Mouse (Mus musculus) left cerebral cortex, postnatal 25 days (tissue): ENCODE measurements around the gene Cbx1. TPM values are rescaled to one million over a fixed set of nuclear protein-coding genes. Genes with fewer than 3 reads are reported as not detected.
"Not testable (repeated sequence)": the region's sequence is repeated elsewhere in the genome, so short reads cannot be mapped to it uniquely, and the experiment has no call there.

Experiments used
- DNase-seq, 2 experiments: peaks; one replicate each; pipeline ENCODE4 v3.0.0; 2022; ENCODE audit warnings: low spot score in 2 of 2, mixed read lengths in 1 of 2
- intact Hi-C: fragments of 180-260 bp; cut with DNase I; formaldehyde crosslinking; loops from one replicate; pipeline ENCODE4 v1.15.1; 2025
- total RNA-seq, 2 experiments: library from RNA; stranded (reverse); gene quantifications; 2 replicates each; pipeline ENCODE4 v1.2.3; 2021

Cbx1 gene
- total RNA-seq, 2 experiments from 2014 or later = 47.0 to 47.7 TPM

GRCm38 (mm10) chr11:96771274-96771975 is 17.5 kb upstream of the Cbx1 start:
- intact Hi-C loops = loop anchor here (10.0 kb wide), 1 partner anchor 697 kb away; the partner anchor contains the start of gene Atp5g1
- no peak for DNase-seq

DNA sequence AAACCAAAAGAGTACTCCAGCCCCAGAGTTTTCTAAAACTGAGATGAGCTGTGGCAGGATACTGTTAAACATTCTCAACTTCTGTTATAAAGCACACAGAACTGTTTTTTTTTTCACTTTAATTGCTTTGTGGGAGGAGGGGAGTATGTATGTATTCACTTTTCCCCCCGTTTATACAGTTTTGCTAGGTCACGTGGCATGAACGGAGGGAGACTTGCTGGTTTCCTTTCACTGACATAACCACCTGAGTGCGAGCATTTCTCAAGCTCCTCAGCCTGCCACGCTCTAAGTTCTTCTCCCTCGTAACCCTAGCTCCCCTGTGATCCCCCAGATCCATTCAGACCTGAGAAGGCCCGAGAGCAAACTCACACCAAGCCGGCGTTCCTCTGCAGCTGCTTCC is 16.5 kb upstream of the Cbx1 start:
- intact Hi-C loops = loop anchor here (10.0 kb wide), 1 partner anchor 698 kb away; the partner anchor contains the start of gene Atp5g1
- DNase-seq = no peak

DNA sequence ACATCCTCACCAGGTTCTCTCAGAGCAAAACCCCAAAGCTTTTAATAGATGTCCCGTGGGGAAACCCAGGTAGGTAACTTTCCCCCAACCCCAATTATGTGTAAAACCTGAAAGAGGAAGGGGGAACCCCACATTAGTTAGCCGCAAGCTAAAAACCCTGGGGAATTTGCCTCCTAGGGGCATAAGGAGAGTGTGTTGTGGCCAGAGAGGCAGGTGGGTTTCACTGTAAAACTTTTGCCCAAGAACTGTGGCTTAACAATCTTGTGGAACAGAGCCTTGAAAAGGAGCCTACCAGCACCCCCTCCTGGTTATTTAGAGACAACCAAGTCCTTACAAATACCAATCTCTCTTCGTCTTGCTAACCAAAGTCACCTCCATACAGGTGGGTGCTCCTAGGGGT is 14.4 kb upstream of the Cbx1 start:
- DNase-seq = no peak
- intact Hi-C loops = loop anchor here (10.0 kb wide), 1 partner anchor 700 kb away; the partner anchor contains the start of gene Atp5g1

DNA sequence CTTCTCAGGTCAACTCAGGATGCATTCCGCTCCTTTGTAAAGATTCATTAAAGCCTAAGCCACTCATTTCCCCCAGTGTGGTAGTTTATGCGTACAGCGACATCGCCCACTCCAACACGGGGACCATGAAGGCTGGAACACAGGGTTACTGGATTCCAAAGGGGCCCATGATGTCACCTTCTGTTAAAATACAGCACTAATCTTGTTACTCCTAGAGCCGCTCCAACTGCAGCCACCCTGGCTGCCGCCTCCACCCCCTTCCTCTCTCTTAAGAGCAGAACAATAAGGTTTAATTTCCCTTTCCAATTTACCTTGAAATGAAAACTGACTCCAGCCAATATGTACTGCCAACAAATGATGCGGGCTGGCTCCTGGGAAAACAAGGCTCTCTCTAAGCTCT is 13.9 kb upstream of the Cbx1 start:
- no peak for DNase-seq
- intact Hi-C loops = loop anchor here (10.0 kb wide), 1 partner anchor 700 kb away; the partner anchor contains the start of gene Atp5g1

DNA sequence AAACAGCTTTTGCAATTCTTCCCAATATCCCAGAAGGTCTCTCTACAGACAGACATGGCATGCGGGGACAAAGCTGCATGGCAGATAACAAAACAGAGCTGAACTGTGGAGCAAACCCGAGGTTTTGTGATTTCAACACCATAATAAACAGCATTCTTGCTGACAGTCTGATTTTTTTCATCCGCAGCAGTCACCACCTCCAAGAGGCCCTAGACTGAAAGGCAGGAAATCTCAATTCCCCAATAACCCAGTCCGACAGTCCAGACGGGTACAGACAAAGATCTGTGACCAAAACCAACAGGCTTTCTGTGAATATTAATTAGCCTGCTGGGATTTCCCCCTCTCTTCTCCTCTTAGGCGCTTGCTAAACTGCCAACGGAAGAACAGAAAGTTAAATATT is 13.3 kb upstream of the Cbx1 start:
- DNase-seq = no peak
- intact Hi-C loops = loop anchor here (10.0 kb wide), 1 partner anchor 701 kb away; the partner anchor contains the start of gene Atp5g1

DNA sequence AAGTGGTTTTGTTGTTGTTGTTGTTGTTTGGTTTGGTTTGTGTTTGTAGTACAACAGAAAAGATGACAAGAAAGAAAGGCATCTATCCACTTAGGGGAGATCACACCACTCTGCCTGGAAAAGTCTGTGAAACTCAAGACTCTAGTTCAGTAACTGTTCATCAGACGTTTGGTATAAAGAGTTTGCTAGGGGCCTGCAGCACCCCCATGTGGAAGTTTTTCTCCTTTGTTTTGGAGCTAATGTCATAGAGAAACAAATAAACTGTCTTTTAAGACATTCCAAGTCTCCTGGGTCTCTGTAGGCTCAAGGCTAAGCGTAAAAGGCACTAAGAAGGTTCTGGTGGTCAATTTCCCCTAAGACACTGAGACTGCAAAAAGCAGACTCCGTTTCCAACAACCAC is 12.9 kb upstream of the Cbx1 start:
- DNase-seq = no peak
- intact Hi-C loops = loop anchor here (10.0 kb wide), 1 partner anchor 701 kb away; the partner anchor contains the start of gene Atp5g1

GRCm38 (mm10) chr11:96776968-96777962 is 11.7 kb upstream of the Cbx1 start, which contains the start of gene Snx11:
Gene Snx11, minus strand, starts transcription at chr11:96777559.
- peak; percentile 99 to 100 for DNase-seq
- intact Hi-C loops = loop anchor here (1.0 to 10.0 kb wide), 2 partner anchors 84 to 702 kb away; partner anchors contain the start of gene Atp5g1

- intact Hi-C loops = loop anchor here (10.0 kb wide), 1 partner anchor 703 kb away; the partner anchor contains the start of gene Atp5g1
- not testable (repeated sequence) for DNase-seq
These were observed 10.8 kb upstream of the Cbx1 start for GRCm38 (mm10) chr11:96778061-96778627.

DNA sequence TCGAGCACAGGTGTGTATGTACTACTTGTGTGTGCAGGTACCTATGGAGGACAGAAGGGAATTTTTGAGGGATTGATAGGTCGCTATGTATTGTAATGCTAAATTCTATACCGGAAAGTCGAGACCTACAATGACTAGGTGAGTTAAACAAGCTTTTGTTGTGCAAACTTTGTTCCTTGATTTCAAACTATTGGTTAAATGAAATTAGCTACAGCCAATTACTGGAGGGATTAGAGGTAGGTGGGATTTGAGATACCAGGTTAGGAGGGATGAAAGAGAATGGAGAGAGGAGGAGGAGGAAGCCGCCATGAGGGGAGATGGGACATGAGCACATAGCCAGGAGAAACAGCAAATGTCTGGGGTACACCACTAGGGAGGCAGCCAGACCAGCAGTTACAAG is 8.6 kb upstream of the Cbx1 start:
- intact Hi-C loops = no loop called here

GRCm38 (mm10) chr11:96781425-96781824 is 7.5 kb upstream of the Cbx1 start:
- intact Hi-C loops = no loop called here
- no peak for DNase-seq

More for the DNA sequence above, 8.6 kb upstream of the Cbx1 start:
- DNase-seq = no peak

- DNase-seq = peak in 1 of 2 experiments; percentile 42
These were observed 4.1 kb upstream of the Cbx1 start for GRCm38 (mm10) chr11:96784847-96785246.

GRCm38 (mm10) chr11:96786731-96787450 is 2.0 kb upstream of the Cbx1 start:
- DNase-seq = no peak
- intact Hi-C loops = loop anchor here (5.0 kb wide), 2 partner anchors 130 to 510 kb away; partner anchors contain the start of gene Cdk5rap3

More at GRCm38 (mm10) chr11:96784847-96785246, 4.1 kb upstream of the Cbx1 start:
- intact Hi-C loops = loop anchor here (5.0 kb wide), 2 partner anchors 132 to 508 kb away; partner anchors contain the start of gene Cdk5rap3

GRCm38 (mm10) chr11:96789990-96790389 is 1.1 kb downstream of the Cbx1 start:
- no peak for DNase-seq
- intact Hi-C loops = loop anchor here (2.0 to 5.0 kb wide), 3 partner anchors 71 to 513 kb away; partner anchors contain the start of gene Cdk5rap3

DNA sequence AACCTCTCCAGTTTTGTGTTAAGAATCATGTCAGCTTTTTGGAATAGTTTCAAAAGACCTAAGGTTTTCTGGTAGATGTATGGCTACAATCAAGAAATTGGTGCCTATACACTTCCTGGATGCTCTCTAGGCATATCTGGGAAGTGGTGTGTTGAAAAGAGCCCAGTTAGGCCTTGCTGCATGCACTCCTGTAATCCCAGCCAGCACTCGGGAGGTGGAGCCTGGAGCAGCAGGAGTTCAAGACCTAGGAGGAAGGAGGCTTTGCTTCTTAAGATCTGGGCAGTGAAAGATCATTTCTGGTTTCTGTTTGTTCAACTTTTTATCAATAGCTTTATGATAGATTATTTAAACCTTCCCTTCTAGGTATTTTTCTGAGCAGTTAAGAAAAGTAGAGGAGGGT is 1.8 kb downstream of the Cbx1 start:
- intact Hi-C loops = no loop called here
- DNase-seq = no peak

- DNase-seq = no peak
- intact Hi-C loops = no loop called here
These were observed 6.6 kb downstream of the Cbx1 start for GRCm38 (mm10) chr11:96795491-96795890.

DNA sequence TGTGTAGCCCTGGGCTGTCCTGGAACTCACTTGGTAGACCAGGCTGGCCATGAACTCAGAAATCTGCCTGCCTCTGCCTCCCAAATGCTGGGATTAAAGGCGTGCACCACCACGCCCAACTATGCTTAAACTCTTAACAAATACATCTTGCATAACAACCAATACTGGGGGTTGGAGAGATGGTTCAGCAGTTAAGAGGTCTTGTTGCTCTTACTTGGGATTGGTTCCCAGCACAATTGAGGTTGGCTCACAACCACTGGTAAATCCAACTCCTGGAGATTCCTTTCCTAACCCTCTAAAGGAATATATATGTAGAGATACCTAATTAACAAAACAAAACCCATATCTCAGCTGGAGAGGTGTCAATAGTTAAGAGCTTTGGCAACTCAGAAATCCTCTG is 7.2 kb downstream of the Cbx1 start:
- DNase-seq = no peak

DNA sequence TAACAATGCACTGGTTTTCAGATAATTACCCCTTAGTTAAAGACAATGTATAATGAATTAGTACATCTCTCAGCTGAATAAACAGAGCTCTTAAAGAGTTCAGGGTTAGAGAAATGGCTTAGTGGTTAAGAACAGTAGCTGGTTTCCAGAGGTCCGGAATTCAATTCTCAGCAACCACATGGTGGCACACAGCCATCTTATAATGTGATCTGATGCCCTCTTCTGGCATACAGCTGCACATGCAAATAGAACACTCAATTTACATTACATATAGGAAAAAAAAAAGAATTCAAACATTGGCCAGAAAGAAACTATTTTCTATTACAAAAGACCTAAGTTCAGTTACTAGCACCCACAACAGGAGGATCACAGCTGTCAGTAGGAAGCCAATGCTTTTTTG is 7.7 kb downstream of the Cbx1 start:
- no peak for DNase-seq
- intact Hi-C loops = no loop called here

More for the DNA sequence above, 7.2 kb downstream of the Cbx1 start:
- intact Hi-C loops = no loop called here

DNA sequence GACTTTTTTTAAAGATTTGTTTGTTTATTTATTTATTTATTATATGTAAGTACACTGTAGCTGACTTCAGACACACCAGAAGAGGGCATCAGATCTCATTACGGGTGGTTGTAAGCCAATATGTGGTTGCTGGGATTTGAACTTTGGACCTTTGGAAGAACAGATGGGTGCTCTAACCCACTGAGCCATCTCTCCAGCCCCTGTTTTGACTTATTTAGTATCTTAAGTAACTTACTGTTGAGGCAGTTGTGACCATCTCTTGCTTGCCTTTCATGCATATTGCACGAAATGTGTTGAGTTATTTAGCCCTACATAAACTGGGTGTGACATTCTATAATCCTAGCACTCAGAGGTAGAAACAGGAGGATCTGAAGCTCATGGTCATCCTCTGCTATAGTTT is 10.6 kb downstream of the Cbx1 start:
- no peak for DNase-seq
- intact Hi-C loops = no loop called here

DNA sequence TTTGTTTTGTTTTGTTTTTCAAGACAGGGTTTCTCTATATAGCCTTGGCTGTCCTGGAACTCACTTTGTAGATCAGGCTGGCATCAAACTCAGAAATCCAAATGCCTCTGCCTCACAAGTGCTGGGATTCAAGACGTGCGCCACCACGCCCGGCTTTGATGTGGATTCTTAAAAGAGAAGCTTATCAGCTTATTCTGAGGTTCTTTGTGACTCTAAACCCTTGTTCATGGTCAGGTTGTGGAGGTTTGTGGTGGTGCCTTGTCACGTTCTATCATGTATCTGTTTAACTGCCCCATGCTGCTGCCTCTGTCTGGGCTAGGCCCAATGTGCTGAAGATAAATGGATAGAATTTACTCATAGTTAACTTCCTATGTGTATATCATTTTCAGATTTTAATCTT is 16.7 kb downstream of the Cbx1 start:
- intact Hi-C loops = no loop called here
- DNase-seq = no peak
